Mouse (Mus musculus) liver, adult 2 months (tissue): ENCODE measurements around the gene Tmc8.
"Not testable (repeated sequence)": the region's sequence is repeated elsewhere in the genome, so short reads cannot be mapped to it uniquely, and the experiment has no call there.

Experiments
- CTCF ChIP-seq: fragments of 200-500 bp; IDR thresholded peaks from 2 replicates; pipeline ENCODE4 v1.5.1; 2011; ENCODE audit warnings: low read depth, low read length, control low read depth
- POLR2A ChIP-seq: fragments of 200-500 bp; IDR thresholded peaks from 2 replicates; pipeline ENCODE4 v1.6.1; 2011; ENCODE audit warnings: low read length, control low read depth; ENCODE audit not compliant: insufficient read depth; ENCODE audit errors: extremely low read depth

GRCm38 (mm10) chr11:117788481-117788880 lies 6.6 kb downstream of the Tmc8 start:
- not testable (repeated sequence) for TF ChIP-seq CTCF, POLR2A
